Mouse (Mus musculus) neural tube, embryonic 12.5 days (tissue): Measurements from ENCODE around the gene Chchd1. TPM values are rescaled to one million over a fixed set of nuclear protein-coding genes. Genes with fewer than 3 reads are reported as not detected.

ENCODE experiments used
- microRNA-seq: library from miRNA; unstranded; fragments of <30 nt; microRNA quantifications from one replicate; pipeline ENCODE4, GENCODE M21; 2017
- polyA plus RNA-seq: library from polyadenylated mRNA; unstranded; fragments of >200 nt; fragmentation: Nextera tagmentation; extraction: Ambion mirVana; gene quantifications from 2 replicates; pipeline ENCODE4 v1.2.1, GENCODE M21; 2016

The Chchd1 gene
- polyA plus RNA-seq, 1 experiment from 2014 or later = 219 TPM

Small RNAs within 50 kb of the gene (microRNA-seq; reads per million reads assigned to microRNA genes)
- not detected for gene Mir6946

Other genes with a start within 250 kb of the Chchd1 start
- gene Anxa7, start 222.9 kb upstream of the Chchd1 start, polyA plus RNA-seq = 14.4 and 14.6 TPM in 2 replicates
- gene Mss51, start 206.1 kb upstream of the Chchd1 start, polyA plus RNA-seq = 0.98 and 1.4 TPM in 2 replicates
- gene Ppp3cb, start 156.4 kb upstream of the Chchd1 start, polyA plus RNA-seq = 65.7 and 66.5 TPM in 2 replicates
- gene Usp54, start 61.9 kb upstream of the Chchd1 start, polyA plus RNA-seq = 11.9 and 12.9 TPM in 2 replicates
- gene Myoz1, start 46.5 kb upstream of the Chchd1 start, polyA plus RNA-seq = 0.20 and 0.37 TPM in 2 replicates
- 3.5 and 5.1 TPM in 2 replicates for gene Synpo2l, start 34.7 kb upstream of the Chchd1 start, polyA plus RNA-seq
- 90.8 and 99.7 TPM in 2 replicates for gene Sec24c, start 28.7 kb upstream of the Chchd1 start, polyA plus RNA-seq
- 28.3 and 28.6 TPM in 2 replicates for gene Fut11, start 8.0 kb upstream of the Chchd1 start, polyA plus RNA-seq
- gene Zswim8, start 4.5 kb downstream of the Chchd1 start, polyA plus RNA-seq = 53.3 and 57.7 TPM in 2 replicates
- 22.0 and 23.4 TPM in 2 replicates for gene Ndst2, start 31.6 kb downstream of the Chchd1 start, polyA plus RNA-seq
- 78.8 and 105 TPM in 2 replicates for gene Camk2g, start 91.1 kb downstream of the Chchd1 start, polyA plus RNA-seq
- 0.18 and 0.55 TPM in 2 replicates for gene Plau, start 133.7 kb downstream of the Chchd1 start, polyA plus RNA-seq
- gene Vcl, start 226.4 kb downstream of the Chchd1 start, polyA plus RNA-seq = 33.9 and 34.4 TPM in 2 replicates